Mouse (Mus musculus) heart, postnatal 0 days (tissue): ENCODE measurements around the gene Ppm1f. TPM values are rescaled to one million over a fixed set of nuclear protein-coding genes. Genes with fewer than 3 reads are reported as not detected.
"Not testable (repeated sequence)": the region's sequence is repeated elsewhere in the genome, so short reads cannot be mapped to it uniquely, and the experiment has no call there.

Experiments
- ATAC-seq: fragments of 200-750 bp; cut with Nextera tagmentation; 2 replicates; pipeline ENCODE4 v1.8.0; 2017; ENCODE audit warnings: low read depth, moderate number of reproducible peaks, moderate library complexity; ENCODE audit not compliant: insufficient read depth
- DNase-seq: peaks from one replicate; pipeline ENCODE4 v3.0.0-alpha.2; 2016; ENCODE audit warnings: low spot score
- H3K27ac ChIP-seq: fragments of 300-500 bp; sonication (generic); 2 replicates; pipeline ENCODE4 v1.5.1; 2014; ENCODE audit warnings: low read depth, mild to moderate bottlenecking
- H3K27me3 ChIP-seq: fragments of 300-500 bp; sonication (generic); 2 replicates; pipeline ENCODE4 v1.6.1; 2014; ENCODE audit warnings: low read length, mixed read lengths; ENCODE audit not compliant: control insufficient read depth, insufficient read depth
- H3K36me3 ChIP-seq: fragments of 300-500 bp; sonication (generic); replicated peaks from 2 replicates; pipeline ENCODE4 v1.6.1; 2014; ENCODE audit warnings: low read length, mixed read lengths; ENCODE audit not compliant: control insufficient read depth, insufficient read depth
- H3K4me1 ChIP-seq: fragments of 300-500 bp; sonication (generic); 2 replicates; pipeline ENCODE4 v1.6.1; 2014; ENCODE audit warnings: antibody characterized with exemption; ENCODE audit not compliant: control insufficient read depth, insufficient read depth
- H3K4me2 ChIP-seq: fragments of 300-500 bp; sonication (generic); 2 replicates; pipeline ENCODE4 v1.6.1; 2014; ENCODE audit warnings: low read depth, mild to moderate bottlenecking, low read length, moderate library complexity
- H3K4me3 ChIP-seq: fragments of 300-500 bp; sonication (generic); 2 replicates; pipeline ENCODE4 v1.5.1; 2014; ENCODE audit warnings: low read depth, low read length
- H3K9ac ChIP-seq: fragments of 300-500 bp; sonication (generic); replicated peaks from 2 replicates; pipeline ENCODE4 v1.6.1; 2014; ENCODE audit warnings: low read depth, low read length, mixed read lengths
- H3K9me3 ChIP-seq: fragments of 300-500 bp; sonication (generic); replicated peaks from 2 replicates; pipeline ENCODE4 v1.6.1; 2016; ENCODE audit warnings: low read length; ENCODE audit not compliant: control insufficient read depth
- CTCF ChIP-seq: IDR thresholded peaks from 2 replicates; pipeline ENCODE4 v1.5.1; 2016; ENCODE audit warnings: antibody characterized with exemption, control low read depth, low read depth
- EP300 ChIP-seq: IDR thresholded peaks from 2 replicates; pipeline ENCODE4 v1.6.1; 2016; ENCODE audit warnings: antibody characterized with exemption, low read depth
- WGBS: fragments of 180-500 bp; shearing (Covaris S2); extraction: QIAGEN DNeasy Blood & Tissue Kit; methylation state at CpG from one replicate; pipeline ENCODE4 v1.1.7; 2014; 5-methylcytosine and 5-hydroxymethylcytosine counted together
- polyA plus RNA-seq: library from polyadenylated mRNA; unstranded; fragments of >200 nt; fragmentation: Nextera tagmentation; extraction: Ambion mirVana; gene quantifications from 2 replicates; pipeline ENCODE4 v1.2.1, GENCODE M21; 2015
- total RNA-seq: library from RNA; depleted of rRNA; stranded (reverse); fragments of >200 nt; gene quantifications from 2 replicates; pipeline ENCODE4 v1.2.3, GENCODE M21; 2014; ENCODE audit warnings: low replicate concordance; rRNA removed

Ppm1f gene
- 26.6 and 40.4 TPM in 2 replicates for total RNA-seq
- polyA plus RNA-seq: 14.7 and 16.4 TPM in 2 replicates

- Histone ChIP-seq H3K9ac (peak within 1 kb of the TSS; percentile 77), H3K9me3 (no peaks in the 10 kb centered on the region), H3K27ac (peak within 1 kb of the TSS; percentile 80), H3K4me2 (peak within 1 kb of the TSS; percentile 84), H3K4me1 (peaks cover 5% of the 10 kb centered on the region; the same call in 1 of the 2 replicates), H3K4me3 (peak within 1 kb of the TSS; percentile 74), H3K27me3 (no peaks in the 10 kb centered on the region), H3K36me3 (peaks cover 38% of the 10 kb centered on the region)
- ATAC-seq: peak; percentile 93
- DNase-seq: peak; percentile 85
- under 1% methylated on average over 29 of the region's 29 CpGs for WGBS
- TF ChIP-seq EP300: no peak
- TF ChIP-seq CTCF: peak; percentile 96
Observed at GRCm38 (mm10) chr16:16896382-16897055, at the start of gene Ppm1f. Gene Ppm1f (plus strand): TSS chr16:16896469.

GRCm38 (mm10) chr16:16849196-16849595 lies 47.1 kb upstream of the Ppm1f start:
- no peak for ATAC-seq
- Histone ChIP-seq H3K36me3 (no peaks in the 10 kb centered on the region), H3K9me3 (no peaks in the 10 kb centered on the region), H3K27ac (no peak overlapping the region), H3K4me3 (no peak overlapping the region), H3K4me1 (no peaks in the 10 kb centered on the region), H3K27me3 (no peaks in the 10 kb centered on the region), H3K4me2 (no peak overlapping the region), H3K9ac (no peak overlapping the region)
- TF ChIP-seq EP300 (no peak), CTCF (no peak)
- no peak for DNase-seq

GRCm38 (mm10) chr16:16852411-16852810 lies 43.9 kb upstream of the Ppm1f start:
- DNase-seq: no peak
- no peak overlapping the region for H3K9ac ChIP-seq

GRCm38 (mm10) chr16:16854836-16855235 lies 41.4 kb upstream of the Ppm1f start:
- WGBS: 18% methylated on average over 6 of the region's 6 CpGs
- no peak overlapping the region for H3K4me2 ChIP-seq
- no peaks in the 10 kb centered on the region for H3K9me3 ChIP-seq
- ATAC-seq: no peak
- no peak overlapping the region for H3K27ac ChIP-seq
- H3K9ac ChIP-seq: no peak overlapping the region
- no peak overlapping the region for H3K4me3 ChIP-seq
- no peaks in the 10 kb centered on the region for H3K4me1 ChIP-seq
- no peaks in the 10 kb centered on the region for H3K36me3 ChIP-seq
- no peaks in the 10 kb centered on the region for H3K27me3 ChIP-seq
- peak; percentile 58 for TF ChIP-seq CTCF
- no peak for TF ChIP-seq EP300
- peak; percentile 44 for DNase-seq

More at GRCm38 (mm10) chr16:16852411-16852810, 43.9 kb upstream of the Ppm1f start:
- H3K9me3 ChIP-seq: no peaks in the 10 kb centered on the region
- TF ChIP-seq EP300 (no peak), CTCF (no peak)
- H3K4me1 ChIP-seq: no peaks in the 10 kb centered on the region
- no peaks in the 10 kb centered on the region for H3K36me3 ChIP-seq
- no peak for ATAC-seq
- no peak overlapping the region for H3K4me3 ChIP-seq
- no peak overlapping the region for H3K27ac ChIP-seq
- WGBS: 72% methylated on average over 3 of the region's 3 CpGs
- H3K4me2 ChIP-seq: no peak overlapping the region
- no peaks in the 10 kb centered on the region for H3K27me3 ChIP-seq

GRCm38 (mm10) chr16:16855541-16855940 lies 40.7 kb upstream of the Ppm1f start:
- no peak for ATAC-seq
- no peaks in the 10 kb centered on the region for H3K36me3 ChIP-seq
- 93% methylated on average over 1 of the region's 1 CpGs for WGBS
- no peak for TF ChIP-seq EP300
- no peak for TF ChIP-seq CTCF
- no peak overlapping the region for H3K4me2 ChIP-seq
- no peak overlapping the region for H3K4me3 ChIP-seq
- no peaks in the 10 kb centered on the region for H3K27me3 ChIP-seq
- DNase-seq: no peak
- H3K9ac ChIP-seq: no peak overlapping the region
- H3K27ac ChIP-seq: no peak overlapping the region
- H3K4me1 ChIP-seq: no peaks in the 10 kb centered on the region
- H3K9me3 ChIP-seq: no peaks in the 10 kb centered on the region

GRCm38 (mm10) chr16:16856054-16856453 lies 40.2 kb upstream of the Ppm1f start:
- not testable (repeated sequence) for ATAC-seq, H3K27ac ChIP-seq, H3K4me2 ChIP-seq, DNase-seq, H3K9me3 ChIP-seq, H3K36me3 ChIP-seq, H3K4me1 ChIP-seq, H3K4me3 ChIP-seq, H3K27me3 ChIP-seq, H3K9ac ChIP-seq
- WGBS: 75% methylated on average over 9 of the region's 9 CpGs
